Comparison of ENCODE assay signal across 9 mouse cellular contexts in genomic region chr3:32428921-32429320, GRCm38 (mm10). TPM values are rescaled to one million over a fixed set of nuclear protein-coding genes. Genes with fewer than 3 reads are reported as not detected.
A peak's percentile ranks its signal among the peaks of the same experiment; 100 is the strongest.
DNase-seq lines count a peak whose midpoint lies in the region; ATAC-seq and TF ChIP-seq lines count a peak whose summit lies in the region.
"Had no signal": no experiment of that assay in that cellular context is flagged by ENCODE, and none has a peak within 500 bp of the region (broad histone marks: within the 10 kb centered on the region; RNA-seq: fewer than 3 reads in every experiment).

No protein-coding gene starts in this region.

- WGBS in midbrain, postnatal 0 days, result 72% methylated on average over 4 of the region's 4 CpGs
- 78% methylated on average over 4 of the region's 4 CpGs for WGBS in midbrain, embryonic 13.5 days
- WGBS in forebrain, embryonic 11.5 days, result 85% methylated on average over 4 of the region's 4 CpGs

- no peaks in the 10 kb centered on the region for H3K4me1 ChIP-seq in midbrain, postnatal 0 days (ENCODE audit: insufficient read depth, low read length)
- no peaks in the 10 kb centered on the region for H3K4me1 ChIP-seq in midbrain, embryonic 13.5 days (replicated peaks)
- no peaks in the 10 kb centered on the region for H3K4me1 ChIP-seq in forebrain, embryonic 11.5 days (replicated peaks; ENCODE audit: control insufficient read depth, insufficient read depth, low read length)
- H3K4me1 ChIP-seq: hindbrain, embryonic 12.5 days had no signal

- no peak for TF ChIP-seq CTCF in midbrain, postnatal 0 days (IDR thresholded peaks at IDR 0.05)

- H3K9me3 ChIP-seq in midbrain, postnatal 0 days (ENCODE audit: low read length), result no peaks in the 10 kb centered on the region
- peaks cover 4% of the 10 kb centered on the region; the same call in 1 of the 2 replicates for H3K9me3 ChIP-seq in midbrain, embryonic 13.5 days
- peaks cover 3% of the 10 kb centered on the region; the same call in 1 of the 2 replicates for H3K9me3 ChIP-seq in forebrain, embryonic 11.5 days (ENCODE audit: control insufficient read depth, low read length)
- H3K9me3 ChIP-seq: hindbrain, embryonic 12.5 days had no signal

- intact Hi-C loops in gastrocnemius, postnatal 14 days (cut with DNase I; ENCODE audit: low total_unique reads), result no loop called here
- intact Hi-C loops in heart, postnatal 10 days (cut with DNase I), result no loop called here

- DNase-seq in midbrain, postnatal 0 days (ENCODE audit: low spot score), result peak; percentile 60
- DNase-seq in gastrocnemius, postnatal 14 days, result peak; percentile 57
- DNase-seq in heart, postnatal 10 days, result peak; percentile 72 to 76
- DNase-seq in lung, postnatal 36 days, result peak; percentile 80
- no peak for DNase-seq in forebrain, embryonic 11.5 days (ENCODE audit: low spot score)
- DNase-seq in left cerebral cortex, adult 18-20 months (ENCODE audit: low spot score in 2 of 2), result no peak

- no peak overlapping the region for H3K27ac ChIP-seq in midbrain, postnatal 0 days (ENCODE audit: low read depth, low read length)
- H3K27ac ChIP-seq in midbrain, embryonic 13.5 days, result no peak overlapping the region
- no peak overlapping the region for H3K27ac ChIP-seq in forebrain, embryonic 11.5 days (ENCODE audit: low read depth, low read length)
- H3K27ac ChIP-seq: hindbrain, embryonic 12.5 days; liver, embryonic 14.5 days had no signal

- H3K4me3 ChIP-seq in midbrain, postnatal 0 days (ENCODE audit: low read depth, low read length), result no peak overlapping the region
- no peak overlapping the region for H3K4me3 ChIP-seq in midbrain, embryonic 13.5 days (replicated peaks)
- H3K4me3 ChIP-seq in forebrain, embryonic 11.5 days (ENCODE audit: low read depth, low read length), result no peak overlapping the region
- H3K4me3 ChIP-seq: hindbrain, embryonic 12.5 days had no signal

- no peaks in the 10 kb centered on the region for H3K27me3 ChIP-seq in midbrain, postnatal 0 days (ENCODE audit: insufficient read depth, low read length)
- H3K27me3 ChIP-seq in midbrain, embryonic 13.5 days, result no peaks in the 10 kb centered on the region
- no peaks in the 10 kb centered on the region for H3K27me3 ChIP-seq in forebrain, embryonic 11.5 days (ENCODE audit: control insufficient read depth, insufficient read depth, low read length)
- H3K27me3 ChIP-seq: hindbrain, embryonic 12.5 days had no signal

- no peak overlapping the region for H3K4me2 ChIP-seq in midbrain, postnatal 0 days (ENCODE audit: low read depth, low read length, poor library complexity, severe bottlenecking)
- H3K4me2 ChIP-seq in midbrain, embryonic 13.5 days (replicated peaks), result no peak overlapping the region
- H3K4me2 ChIP-seq in forebrain, embryonic 11.5 days (ENCODE audit: low read depth, low read length, severe bottlenecking), result no peak overlapping the region
- H3K4me2 ChIP-seq: hindbrain, embryonic 12.5 days had no signal

- no peaks in the 10 kb centered on the region for H3K36me3 ChIP-seq in midbrain, postnatal 0 days (ENCODE audit: insufficient read depth, low read length)
- H3K36me3 ChIP-seq in midbrain, embryonic 13.5 days, result peaks cover 4% of the 10 kb centered on the region
- no peaks in the 10 kb centered on the region for H3K36me3 ChIP-seq in forebrain, embryonic 11.5 days (ENCODE audit: control insufficient read depth, insufficient read depth, low read length)

- ATAC-seq in midbrain, postnatal 0 days (ENCODE audit: low FRiP score), result no peak
- no peak for ATAC-seq in midbrain, embryonic 13.5 days
- ATAC-seq in forebrain, embryonic 11.5 days (replicated peaks; ENCODE audit: low FRiP score), result no peak

- no peak overlapping the region for H3K9ac ChIP-seq in midbrain, postnatal 0 days (replicated peaks; ENCODE audit: low read length, poor library complexity, severe bottlenecking)
- H3K9ac ChIP-seq in midbrain, embryonic 13.5 days (replicated peaks), result no peak overlapping the region
- H3K9ac ChIP-seq in forebrain, embryonic 11.5 days (ENCODE audit: low read length), result no peak overlapping the region
- H3K9ac ChIP-seq: hindbrain, embryonic 12.5 days; liver, embryonic 14.5 days had no signal

RNA-seq across cellular contexts. Expression of gene Pik3ca, which starts 31.4 kb away (rescaled TPM):
- total RNA-seq in midbrain, postnatal 0 days (2014; rRNA removed), result 43.3 and 51.8 TPM in 2 replicates
- polyA plus RNA-seq in midbrain, postnatal 0 days (2015; fragmentation: Nextera tagmentation; extraction: Ambion mirVana), result 8.6 and 10.2 TPM in 2 replicates
- polyA plus RNA-seq in midbrain, embryonic 13.5 days (2015; fragmentation: Nextera tagmentation; extraction: Ambion mirVana), result 14.6 TPM in 2 replicates
- 10 to 100 TPM; 36.9 to 40.9 TPM for total RNA-seq in gastrocnemius, postnatal 14 days (2021)
- total RNA-seq in heart, postnatal 10 days (2021), result 10 to 100 TPM; 48.6 to 57.2 TPM
- polyA plus RNA-seq in forebrain, embryonic 11.5 days (2014; fragmentation: Nextera tagmentation; extraction: Ambion mirVana), result 14.2 and 16.1 TPM in 2 replicates
- total RNA-seq in left cerebral cortex, adult 18-20 months (2021), result 10 to 100 TPM; 62.0 to 71.2 TPM

Comparison
In these comparisons a context has a peak if more than half of its experiments do, and no peak if none do; other contexts are left out.
1. DNase-seq: peak in midbrain, postnatal 0 days (single experiment), gastrocnemius, postnatal 14 days (single experiment), heart, postnatal 10 days (2 of 2) and lung, postnatal 36 days (single experiment); none in forebrain, embryonic 11.5 days (single experiment) and left cerebral cortex, adult 18-20 months (0 of 2).